Mouse (Mus musculus) liver, adult 2 months (tissue): ENCODE results near the gene Masp2.

Source experiments
- CTCF ChIP-seq: fragments of 200-500 bp; IDR thresholded peaks from 2 replicates; pipeline ENCODE4 v1.5.1; 2011; ENCODE audit warnings: low read depth, low read length, control low read depth
- POLR2A ChIP-seq: fragments of 200-500 bp; IDR thresholded peaks from 2 replicates; pipeline ENCODE4 v1.6.1; 2011; ENCODE audit warnings: low read length, control low read depth; ENCODE audit not compliant: insufficient read depth; ENCODE audit errors: extremely low read depth

GRCm38 (mm10) chr4:148625756-148626622 is 23.6 kb downstream of the Masp2 start:
- no peak for TF ChIP-seq POLR2A
- TF ChIP-seq CTCF, result no peak
